Mouse (Mus musculus) regulatory T cell (primary cell): ENCODE results near the gene Olfr512.

Experiments
- in situ Hi-C: fragments of 300-600 bp; cut with MboI, MseI; formaldehyde crosslinking; loops from one replicate; pipeline ENCODE4 v1.15.1; 2025; ENCODE audit warnings: high pct_unique_total_duplicates

The Olfr512 gene

DNA sequence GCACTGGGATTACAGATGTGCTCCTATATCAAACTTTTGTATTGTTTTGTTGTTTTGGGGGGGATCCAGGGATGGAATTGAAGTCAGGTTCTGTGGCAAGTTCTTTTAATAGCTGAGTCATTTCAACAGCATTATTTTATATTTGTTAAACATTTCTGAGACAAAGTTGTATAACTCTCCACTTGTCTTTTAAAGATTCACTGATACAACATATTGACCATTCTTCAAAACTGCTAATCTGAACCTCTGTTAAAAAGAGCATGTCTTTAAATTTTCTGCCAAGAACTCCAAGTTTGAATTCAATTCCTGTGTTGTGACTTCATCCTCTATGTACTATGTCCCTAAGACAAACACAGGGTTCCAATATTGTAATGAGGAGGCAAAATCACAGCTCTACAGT lies at the start of gene Olfr512:
Gene Olfr512, plus strand, starts transcription at position 301 of the 400 bp plus-strand sequence.
- in situ Hi-C loops, result no loop called here

DNA sequence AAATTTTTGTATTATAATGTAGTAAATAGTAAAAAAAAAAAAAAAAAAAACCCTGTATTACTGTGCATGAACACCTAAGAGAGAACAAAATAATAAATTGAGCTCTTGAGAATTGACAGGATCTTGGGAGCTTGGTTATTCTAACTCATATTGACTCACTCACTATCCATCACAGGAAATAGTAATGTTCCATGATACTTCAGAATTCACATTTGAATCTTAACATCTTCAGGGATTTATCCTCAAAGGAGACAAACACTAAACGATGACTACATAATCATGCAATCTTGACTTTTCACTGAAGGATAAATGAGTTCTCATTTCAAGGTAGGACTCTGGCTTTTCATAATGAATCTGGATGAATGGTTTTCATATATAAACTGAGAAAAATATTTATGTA lies 47.0 kb upstream of the Olfr512 start, which contains the start of gene Olfr510:
Gene Olfr510, plus strand, starts transcription at position 301 of the 400 bp plus-strand sequence.
- in situ Hi-C loops, result loop anchor here (10.0 kb wide), 1 partner anchor 449 kb away; no protein-coding TSS in a partner anchor

DNA sequence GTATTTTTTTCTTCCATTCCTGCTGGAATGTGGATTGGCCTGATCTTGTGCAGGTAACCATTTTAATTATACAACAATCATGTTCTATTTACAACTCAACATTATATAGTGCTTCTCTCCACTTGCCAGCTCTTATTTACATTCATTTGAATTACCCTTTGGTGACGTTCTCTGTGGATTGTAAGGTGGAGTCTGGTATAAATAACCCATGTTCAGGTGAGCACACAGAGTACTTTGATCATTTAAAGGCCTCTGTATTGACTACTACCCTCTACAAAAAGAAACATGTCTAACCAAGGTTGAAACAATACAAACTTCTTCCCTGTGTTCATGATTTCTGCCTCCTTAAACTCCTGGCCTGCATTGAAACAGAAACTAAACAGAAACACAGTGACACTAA lies 42.1 kb upstream of the Olfr512 start:
- in situ Hi-C loops, result no loop called here

DNA sequence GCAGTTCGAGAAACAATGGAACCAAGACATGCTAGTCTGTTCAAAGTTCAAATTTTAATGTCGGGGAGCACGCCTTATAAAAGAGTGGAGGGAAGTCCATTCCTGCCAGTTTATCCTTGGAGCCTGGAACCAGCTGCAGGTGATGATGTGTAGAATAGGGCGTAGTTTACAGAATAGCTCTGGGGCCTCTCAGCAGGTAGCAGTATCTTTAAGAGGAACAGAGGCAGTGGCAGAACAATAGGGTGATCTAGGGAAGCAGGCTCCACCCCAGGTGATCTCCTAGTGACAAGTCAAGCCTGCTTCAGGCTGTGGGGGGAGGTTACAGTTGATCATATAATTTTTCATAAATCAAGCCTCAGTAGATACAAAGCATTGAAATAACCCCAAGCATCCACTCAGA lies 34.2 kb upstream of the Olfr512 start:
- in situ Hi-C loops, result no loop called here

DNA sequence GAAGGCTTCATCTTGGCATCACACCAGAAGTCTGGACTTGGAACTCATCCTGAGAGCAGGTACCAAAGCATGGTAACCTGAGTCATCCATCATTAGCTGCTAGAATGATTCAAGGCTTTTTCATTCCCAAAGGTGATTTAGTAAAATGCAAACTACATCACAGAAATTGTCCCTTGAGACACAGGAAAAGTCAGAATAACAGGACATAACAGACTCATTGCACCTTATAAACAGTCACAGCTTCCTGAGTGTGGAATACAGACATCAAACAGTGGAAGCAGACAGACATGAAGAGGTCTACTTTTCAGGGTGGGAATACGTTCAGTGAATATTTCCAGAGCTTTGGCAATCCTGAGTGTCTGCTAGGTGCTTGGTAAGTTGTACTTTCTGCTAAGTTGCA lies 37.6 kb downstream of the Olfr512 start, which contains the start of gene Olfr513:
Gene Olfr513, plus strand, starts transcription at position 301 of the 400 bp plus-strand sequence.
- in situ Hi-C loops, result no loop called here

DNA sequence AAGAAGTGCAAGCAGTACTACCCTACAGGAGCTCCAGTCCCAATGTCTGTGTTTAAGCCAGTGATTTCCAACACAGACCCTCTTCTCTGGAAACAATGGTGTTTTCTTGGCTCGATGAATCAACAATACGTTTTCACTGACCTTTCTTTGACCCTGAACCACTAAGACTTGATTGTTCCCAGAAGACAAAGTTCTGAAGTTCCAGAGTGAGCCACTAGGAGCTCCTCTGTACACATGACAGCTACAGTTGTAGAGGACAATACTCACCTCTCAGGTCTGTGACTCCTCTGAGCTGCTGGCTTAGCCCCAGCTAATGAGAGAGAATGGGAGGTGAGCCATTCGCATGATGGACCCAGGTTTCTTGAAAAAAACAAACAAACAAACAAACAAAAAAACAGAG lies 47.3 kb downstream of the Olfr512 start:
- in situ Hi-C loops, result no loop called here
